Mouse (Mus musculus) ovary, adult 18-20 months (tissue): Measurements from ENCODE around the gene Cd209d.
"Not testable (repeated sequence)": the region's sequence is repeated elsewhere in the genome, so short reads cannot be mapped to it uniquely, and the experiment has no call there.

Experiments used
- DNase-seq: peaks from one replicate; pipeline ENCODE4 v3.0.0; 2022; ENCODE audit warnings: low spot score, mixed read lengths

Gene Cd209d

GRCm38 (mm10) chr8:3878455-3878854 lies at the start of gene Cd209d:
Cd209d (minus strand) TSS chr8:3878555.
- DNase-seq: no peak

GRCm38 (mm10) chr8:3926744-3927143 lies 48.4 kb upstream of the Cd209d start, which contains the start of gene Cd209b:
Cd209b (minus strand) TSS chr8:3926844.
- DNase-seq: no peak

DNA sequence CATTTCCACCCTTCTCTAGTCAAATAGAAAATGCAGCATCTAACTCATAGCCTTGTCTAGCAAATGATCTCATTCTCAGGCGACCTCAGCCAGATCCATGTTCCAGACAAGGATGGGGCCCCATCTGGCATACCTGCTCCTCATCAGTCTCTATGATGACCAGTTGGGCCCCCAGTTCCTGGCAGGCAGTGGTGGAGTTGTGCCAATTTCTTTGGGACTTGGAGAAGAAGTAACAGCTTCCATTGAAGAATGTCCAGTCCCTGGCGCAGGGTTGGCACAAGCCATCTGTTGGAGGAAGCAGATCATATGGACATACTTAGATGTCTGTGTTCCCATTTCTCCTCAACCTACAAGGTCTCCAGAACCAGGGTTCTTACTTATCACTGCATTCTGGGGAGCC lies 2.2 kb downstream of the Cd209d start:
- no peak for DNase-seq

GRCm38 (mm10) chr8:3862736-3863135 lies 15.6 kb downstream of the Cd209d start:
- not testable (repeated sequence) for DNase-seq

GRCm38 (mm10) chr8:3854209-3854608 lies 24.1 kb downstream of the Cd209d start, which contains the start of gene Cd209e:
Cd209e (minus strand) TSS chr8:3854309.
- no peak for DNase-seq
